Mouse (Mus musculus) kidney, postnatal 14 days (tissue): ENCODE data around the gene Cort.
A peak's percentile ranks its signal among the peaks of the same experiment; 100 is the strongest.
"Not testable (repeated sequence)": the region's sequence is repeated elsewhere in the genome, so short reads cannot be mapped to it uniquely, and the experiment has no call there.

ENCODE experiments used
- DNase-seq: peaks from one replicate; pipeline ENCODE4 v3.0.0; 2022; ENCODE audit warnings: mixed read lengths

Gene Cort

GRCm38 (mm10) chr4:149145151-149145550 is 18.6 kb upstream of the Cort start:
- DNase-seq, result no peak

DNA sequence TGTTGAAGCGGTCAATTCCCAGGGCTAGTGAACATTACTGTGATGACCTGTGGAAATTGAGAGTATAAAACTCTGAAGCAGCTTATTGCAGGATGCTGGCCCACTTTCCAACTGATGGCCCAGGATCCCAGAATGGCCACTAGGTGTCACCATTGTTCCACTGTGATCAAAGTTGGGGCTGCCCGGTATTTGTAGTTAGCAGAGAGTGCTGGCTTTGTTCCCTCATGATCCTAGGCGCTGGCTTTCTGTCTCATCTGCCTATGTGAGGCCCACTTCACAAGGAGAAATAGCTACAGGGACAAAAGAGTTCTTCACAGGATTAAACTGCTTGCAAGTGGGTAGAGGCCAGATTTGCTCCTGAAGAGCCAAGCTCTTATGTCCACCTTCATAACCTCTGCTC is 17.9 kb upstream of the Cort start:
- peak; percentile 87 for DNase-seq

GRCm38 (mm10) chr4:149143594-149143993 is 17.0 kb upstream of the Cort start:
- no peak for DNase-seq

GRCm38 (mm10) chr4:149138515-149138914 is 12.0 kb upstream of the Cort start:
- DNase-seq, result no peak

DNA sequence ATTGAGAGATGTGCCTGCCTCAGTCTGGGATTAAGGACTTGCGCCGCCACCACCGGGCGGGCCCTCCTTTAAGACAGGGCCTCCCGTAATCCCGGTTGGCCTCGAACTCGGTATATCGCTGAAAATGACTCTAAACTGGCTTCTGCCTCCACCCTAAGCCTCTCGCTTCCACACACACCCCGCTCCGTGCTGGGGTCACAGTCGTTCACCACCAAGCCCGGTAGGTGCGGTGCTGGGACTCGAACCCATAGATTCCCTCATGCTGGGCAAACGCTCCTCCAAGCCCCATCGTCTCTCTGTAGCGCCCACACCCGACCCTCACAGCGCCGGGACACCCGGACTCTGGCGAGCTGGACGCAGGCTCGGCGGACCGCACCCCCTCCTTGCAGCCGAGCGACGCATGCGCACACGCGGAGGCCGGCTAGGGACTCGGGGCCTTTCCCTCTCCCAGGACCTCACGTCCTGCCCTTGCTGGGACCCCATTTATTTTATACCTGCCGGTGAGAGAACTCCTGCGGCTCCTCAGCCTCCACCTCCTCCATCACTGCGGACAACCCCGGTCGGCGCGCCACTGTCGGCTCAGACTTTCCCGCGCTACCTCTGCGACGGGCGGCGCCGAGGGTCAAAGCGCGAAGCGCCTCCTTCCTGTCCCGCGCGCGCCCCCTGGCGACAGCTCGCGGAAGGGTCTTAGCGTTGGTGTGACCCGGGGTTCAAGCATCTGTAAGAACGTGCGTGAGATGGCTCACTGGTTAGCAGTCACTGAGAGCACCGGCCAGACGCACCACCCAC is 10.6 kb upstream of the Cort start, which contains the start of gene Cenps:
Gene Cenps, minus strand, starts transcription at position 648 of the 789 bp plus-strand sequence.
- DNase-seq, result peak; percentile 93

DNA sequence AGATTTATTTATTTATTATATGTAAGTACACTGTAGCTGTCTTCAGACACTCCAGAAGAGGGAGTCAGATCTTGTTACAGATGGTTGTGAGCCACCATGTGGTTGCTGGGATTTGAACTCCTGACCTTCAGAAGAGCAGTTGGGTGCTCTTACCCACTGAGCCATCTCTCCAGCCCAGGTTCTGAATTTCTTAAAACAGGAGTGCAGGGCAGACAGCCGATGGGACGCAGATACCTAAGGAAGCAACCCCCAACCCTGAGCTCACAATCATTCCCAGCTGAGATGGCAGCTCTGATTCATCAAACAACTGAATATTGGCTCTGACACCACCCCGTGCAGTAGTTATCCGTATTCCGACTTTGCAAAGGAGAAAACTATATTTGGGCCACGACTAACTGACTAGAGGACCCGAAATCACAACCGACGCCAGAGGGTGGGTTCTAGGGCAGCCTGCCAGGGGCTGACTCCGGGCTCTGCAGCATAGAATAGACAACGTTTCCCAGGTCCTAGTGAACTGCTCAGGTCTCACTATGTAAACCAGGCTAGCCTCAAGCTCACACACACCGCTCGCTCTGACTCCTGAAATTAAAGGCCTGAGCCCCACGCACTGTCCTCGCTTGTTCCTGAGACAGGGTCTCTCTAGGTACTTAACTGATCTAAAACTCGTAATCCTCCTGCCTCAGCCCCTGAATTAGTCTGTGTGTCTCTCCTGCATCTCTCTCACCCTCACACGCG is 9.7 kb upstream of the Cort start:
- DNase-seq, result no peak

GRCm38 (mm10) chr4:149133395-149133794 is 6.8 kb upstream of the Cort start:
- no peak for DNase-seq

- no peak for DNase-seq
These were observed 5.4 kb upstream of the Cort start for GRCm38 (mm10) chr4:149131789-149132565.

- DNase-seq, result no peak
These were observed 4.6 kb upstream of the Cort start for GRCm38 (mm10) chr4:149131021-149131752.

DNA sequence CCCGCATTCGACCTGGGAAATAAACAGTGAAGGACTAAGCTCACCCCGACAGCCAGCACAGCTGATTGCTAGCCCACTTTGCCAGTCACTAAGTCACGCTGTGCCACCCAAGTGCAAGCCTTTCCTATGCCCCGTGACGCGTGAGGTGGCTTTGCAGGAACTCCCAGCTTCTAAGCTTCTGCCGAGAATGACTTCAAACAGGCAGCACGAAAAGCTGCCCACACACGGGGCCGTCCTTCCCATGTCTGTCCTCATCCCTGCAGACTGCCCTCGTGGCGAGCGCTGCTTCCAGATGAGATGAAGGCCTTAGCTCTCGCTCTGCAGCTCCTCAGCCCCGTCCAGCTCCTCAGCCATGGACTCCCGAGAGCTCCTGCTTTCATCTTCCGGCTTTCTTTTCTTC is 1.9 kb upstream of the Cort start:
- DNase-seq, result no peak

GRCm38 (mm10) chr4:149126115-149126509 is 451 bp downstream of the Cort start:
- DNase-seq, result no peak

- DNase-seq, result no peak
These were observed 1.0 kb downstream of the Cort start for GRCm38 (mm10) chr4:149125341-149126114.

DNA sequence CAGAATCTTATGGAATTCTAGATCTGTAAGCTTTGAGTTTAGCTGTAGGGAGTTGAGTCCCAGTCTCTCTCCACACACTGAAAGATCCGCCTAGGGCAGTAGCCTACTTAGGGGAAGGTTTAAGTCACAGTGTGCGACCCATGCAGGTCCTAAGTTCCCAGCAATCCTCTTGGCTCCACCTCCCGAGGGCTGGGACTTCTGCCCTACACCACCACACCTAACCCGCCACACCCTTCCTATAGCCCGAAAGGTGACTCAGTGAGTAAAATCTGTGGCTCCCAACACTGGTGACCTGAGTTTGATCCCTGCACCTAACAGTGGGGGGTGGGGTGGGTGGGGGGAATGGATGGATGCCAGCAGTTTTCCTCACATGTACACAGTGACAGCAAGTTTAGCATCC is 3.1 kb downstream of the Cort start:
- DNase-seq, result no peak

- not testable (repeated sequence) for DNase-seq
These were observed 6.5 kb downstream of the Cort start for GRCm38 (mm10) chr4:149119978-149120562.

- DNase-seq, result peak; percentile 94
These were observed 22.5 kb downstream of the Cort start, which contains the start of gene Dffa for GRCm38 (mm10) chr4:149103875-149104561. Gene Dffa, plus strand, starts transcription at chr4:149104146.

DNA sequence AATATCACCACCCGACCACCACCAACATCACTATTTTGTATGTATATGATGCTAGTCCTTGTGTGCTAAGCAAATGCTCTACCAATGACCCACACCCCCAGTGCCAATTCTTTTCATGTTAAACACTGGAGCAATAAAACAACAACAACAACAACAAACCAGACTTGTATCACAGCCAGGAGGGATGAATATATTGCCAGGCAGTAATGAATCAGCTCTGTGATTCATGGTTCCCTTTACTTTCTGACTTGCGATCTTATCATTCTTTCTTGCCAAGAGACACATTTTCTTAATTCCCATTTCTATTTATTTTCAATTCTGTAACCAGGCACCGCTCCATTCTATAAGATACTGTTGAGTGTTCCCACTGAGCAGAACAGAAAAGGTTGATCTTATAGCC is 25.1 kb downstream of the Cort start:
- DNase-seq, result no peak

DNA sequence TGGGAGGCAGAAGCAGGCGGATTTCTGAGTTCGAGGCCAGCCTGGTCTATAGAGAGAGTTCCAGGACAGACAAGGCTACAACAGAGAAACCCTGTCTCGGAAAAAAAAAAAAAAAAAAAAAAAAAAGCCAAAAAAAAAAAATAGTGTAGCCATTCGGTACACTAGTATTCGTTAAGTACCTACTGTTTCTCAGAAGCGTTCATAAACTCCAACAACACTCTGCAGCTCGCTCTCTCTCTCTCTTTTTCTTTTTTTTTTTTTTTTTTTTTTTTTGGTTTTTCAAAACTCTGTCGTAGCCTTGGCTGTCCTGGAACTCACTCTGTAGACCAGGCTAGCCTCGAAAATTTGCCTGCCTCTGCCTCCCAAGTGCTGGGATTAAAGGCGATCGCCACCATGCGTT is 26.1 kb downstream of the Cort start:
- DNase-seq, result not testable (repeated sequence)

- peak; percentile 95 for DNase-seq
These were observed 27.1 kb downstream of the Cort start, which contains the start of gene Pex14 for GRCm38 (mm10) chr4:149099369-149100017. Gene Pex14, minus strand, starts transcription at chr4:149099876.

DNA sequence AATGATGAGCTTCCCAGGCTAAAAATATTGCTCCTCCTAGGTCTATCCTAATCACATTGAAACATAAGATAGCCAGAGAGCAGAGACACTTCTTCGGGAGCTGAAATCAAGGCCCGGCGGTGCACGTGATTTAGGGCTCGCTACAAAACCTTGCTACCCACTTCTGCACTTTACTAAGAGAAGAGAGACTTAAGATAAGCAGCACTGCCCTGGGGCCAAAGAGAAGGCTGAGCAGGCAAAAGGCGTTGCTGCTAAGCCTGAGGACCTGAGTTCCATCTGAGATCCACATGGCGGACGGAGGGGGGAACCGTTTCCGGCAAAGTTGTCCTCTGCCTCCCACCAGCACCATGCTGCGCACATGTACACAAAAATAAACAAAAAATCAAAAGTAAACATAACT is 28.0 kb downstream of the Cort start:
- DNase-seq, result no peak

DNA sequence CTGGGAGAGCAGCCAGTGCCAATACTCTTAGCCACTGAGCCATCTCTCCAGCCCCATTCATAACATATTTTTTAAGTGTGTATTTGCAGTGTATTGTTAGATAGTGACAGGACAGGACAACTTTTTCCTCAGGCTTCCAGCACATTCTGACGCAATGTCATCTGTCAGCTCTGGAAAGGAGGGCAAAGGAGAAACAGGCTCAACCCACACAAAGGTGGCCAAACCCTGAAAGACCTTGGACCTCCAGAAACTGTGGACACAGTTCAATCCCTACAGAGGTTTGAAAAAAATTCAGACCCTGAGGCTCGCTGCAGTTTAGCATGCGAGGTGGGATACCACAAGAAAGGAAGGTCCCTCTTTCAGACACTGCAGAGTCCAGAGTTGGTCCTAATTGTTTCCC is 28.6 kb downstream of the Cort start:
- DNase-seq, result no peak
